Mouse (Mus musculus): ENCODE measurements around the gene Prr11. TPM values are rescaled to one million over a fixed set of nuclear protein-coding genes. Genes with fewer than 3 reads are reported as not detected.

Prr11 gene
- polyA plus RNA-seq (2016; fragmentation: Nextera tagmentation; extraction: Ambion mirVana), result 8.6 and 8.8 TPM in 2 replicates

- H3K27me3 ChIP-seq, result no peaks in the 10 kb centered on the region
- peak within 1 kb of the TSS; percentile 94 for H3K9ac ChIP-seq
- peaks cover 23% of the 10 kb centered on the region for H3K4me1 ChIP-seq
- ATAC-seq (ENCODE audit: low FRiP score), result no peak; the same call in 1 of the 2 replicates
- no peaks in the 10 kb centered on the region for H3K9me3 ChIP-seq (replicated peaks)
- peak within 1 kb of the TSS; percentile 65 for H3K4me2 ChIP-seq (replicated peaks)
- H3K36me3 ChIP-seq, result peaks cover 33% of the 10 kb centered on the region
- peak within 1 kb of the TSS; percentile 96 for H3K27ac ChIP-seq
- H3K4me3 ChIP-seq, result peak within 1 kb of the TSS; percentile 75
- WGBS, result under 1% methylated on average over 14 of the region's 14 CpGs
Measured at GRCm38 (mm10) chr11:87108409-87108754, at the start of gene Prr11. Prr11 (minus strand) TSS chr11:87108708.

GRCm38 (mm10) chr11:87158012-87158411 lies 49.5 kb upstream of the Prr11 start:
- Histone ChIP-seq H3K4me1 (no peaks in the 10 kb centered on the region), H3K4me2 (replicated peaks) (no peak overlapping the region), H3K27me3 (no peaks in the 10 kb centered on the region), H3K4me3 (no peak overlapping the region), H3K27ac (no peak overlapping the region), H3K9ac (no peak overlapping the region), H3K36me3 (peaks cover 28% of the 10 kb centered on the region), H3K9me3 (replicated peaks) (no peaks in the 10 kb centered on the region)
- WGBS, result 94% methylated on average over 2 of the region's 2 CpGs
- no peak for ATAC-seq (ENCODE audit: low FRiP score)

GRCm38 (mm10) chr11:87136233-87136632 lies 27.7 kb upstream of the Prr11 start:
- 86% methylated on average over 4 of the region's 4 CpGs for WGBS
- Histone ChIP-seq H3K9ac (no peak overlapping the region), H3K4me1 (no peaks in the 10 kb centered on the region), H3K36me3 (peaks cover 21% of the 10 kb centered on the region; the same call in 1 of the 2 replicates), H3K27me3 (no peaks in the 10 kb centered on the region), H3K4me3 (no peak overlapping the region), H3K4me2 (replicated peaks) (no peak overlapping the region), H3K9me3 (replicated peaks) (no peaks in the 10 kb centered on the region), H3K27ac (no peak overlapping the region)
- ATAC-seq (ENCODE audit: low FRiP score), result no peak

- Histone ChIP-seq H3K27me3 (no peaks in the 10 kb centered on the region), H3K9ac (peak within 1 kb of the TSS; percentile 88), H3K4me1 (peaks cover 15% of the 10 kb centered on the region), H3K9me3 (replicated peaks) (no peaks in the 10 kb centered on the region), H3K4me3 (peak within 1 kb of the TSS; percentile 84), H3K36me3 (peaks cover 24% of the 10 kb centered on the region), H3K4me2 (replicated peaks) (peak within 1 kb of the TSS; percentile 58), H3K27ac (peak within 1 kb of the TSS; percentile 96)
- WGBS, result under 1% methylated on average over 102 of the region's 105 CpGs
- peak; percentile 94 for ATAC-seq (ENCODE audit: low FRiP score)
Measured at GRCm38 (mm10) chr11:87126824-87127816, 18.6 kb upstream of the Prr11 start, which contains the start of gene Trim37. Trim37 (plus strand) TSS chr11:87127077.

- Histone ChIP-seq H3K4me3 (peak overlapping the region; percentile 84), H3K4me1 (peaks cover 15% of the 10 kb centered on the region), H3K36me3 (peaks cover 27% of the 10 kb centered on the region), H3K9ac (peak overlapping the region; percentile 88), H3K4me2 (replicated peaks) (peak overlapping the region; percentile 58), H3K27ac (peak overlapping the region; percentile 96), H3K27me3 (no peaks in the 10 kb centered on the region), H3K9me3 (replicated peaks) (no peaks in the 10 kb centered on the region)
- 2% methylated on average over 12 of the region's 12 CpGs for WGBS
- ATAC-seq (ENCODE audit: low FRiP score), result no peak
Measured at GRCm38 (mm10) chr11:87126281-87126823, 17.8 kb upstream of the Prr11 start.

GRCm38 (mm10) chr11:87125562-87125961 lies 17.1 kb upstream of the Prr11 start:
- WGBS, result 63% methylated on average over 4 of the region's 4 CpGs
- Histone ChIP-seq H3K4me3 (0 out of 2 replicates have a peak overlapping the region, but pooled peaks have one; percentile 84), H3K4me2 (replicated peaks) (peak overlapping the region; percentile 58), H3K9me3 (replicated peaks) (no peaks in the 10 kb centered on the region), H3K4me1 (peaks cover 15% of the 10 kb centered on the region), H3K9ac (no peak overlapping the region), H3K27me3 (no peaks in the 10 kb centered on the region), H3K36me3 (peaks cover 35% of the 10 kb centered on the region), H3K27ac (peak overlapping the region; percentile 96)
- no peak for ATAC-seq (ENCODE audit: low FRiP score)

- ATAC-seq (ENCODE audit: low FRiP score), result no peak
- Histone ChIP-seq H3K36me3 (peaks cover 60% of the 10 kb centered on the region), H3K4me1 (peaks cover 6% of the 10 kb centered on the region; the same call in 1 of the 2 replicates), H3K9me3 (replicated peaks) (no peaks in the 10 kb centered on the region), H3K27ac (no peak overlapping the region), H3K9ac (no peak overlapping the region), H3K27me3 (no peaks in the 10 kb centered on the region), H3K4me2 (replicated peaks) (no peak overlapping the region), H3K4me3 (no peak overlapping the region)
- WGBS, result 84% methylated on average over 8 of the region's 8 CpGs
Measured at GRCm38 (mm10) chr11:87121864-87122263, 13.4 kb upstream of the Prr11 start.

- 10% methylated on average over 9 of the region's 9 CpGs for WGBS
- Histone ChIP-seq H3K9me3 (replicated peaks) (no peaks in the 10 kb centered on the region), H3K27ac (peak overlapping the region; percentile 96), H3K9ac (peak overlapping the region; percentile 94), H3K4me2 (replicated peaks) (peak overlapping the region; percentile 57), H3K4me3 (peak overlapping the region; percentile 75), H3K4me1 (peaks cover 28% of the 10 kb centered on the region), H3K36me3 (peaks cover 28% of the 10 kb centered on the region), H3K27me3 (no peaks in the 10 kb centered on the region)
- no peak for ATAC-seq (ENCODE audit: low FRiP score)
Measured at GRCm38 (mm10) chr11:87110172-87110909, 1.8 kb upstream of the Prr11 start.

- no peaks in the 10 kb centered on the region for H3K9me3 ChIP-seq (replicated peaks)
- H3K4me2 ChIP-seq (replicated peaks), result peak overlapping the region; percentile 57
- peaks cover 28% of the 10 kb centered on the region for H3K4me1 ChIP-seq
- H3K36me3 ChIP-seq, result peaks cover 28% of the 10 kb centered on the region
- peak overlapping the region; percentile 96 for H3K27ac ChIP-seq
- peak overlapping the region; percentile 75 for H3K4me3 ChIP-seq
- WGBS, result under 1% methylated on average over 42 of the region's 42 CpGs
- H3K27me3 ChIP-seq, result no peaks in the 10 kb centered on the region
- peak overlapping the region; percentile 94 for H3K9ac ChIP-seq
- no peak for ATAC-seq (ENCODE audit: low FRiP score)
Measured at GRCm38 (mm10) chr11:87109519-87110171, 1.1 kb upstream of the Prr11 start.

- H3K9ac ChIP-seq, result peak within 1 kb of the TSS; percentile 94
- H3K9me3 ChIP-seq (replicated peaks), result no peaks in the 10 kb centered on the region
- under 1% methylated on average over 40 of the region's 40 CpGs for WGBS
- H3K27ac ChIP-seq, result peak within 1 kb of the TSS; percentile 96
- H3K36me3 ChIP-seq, result peaks cover 33% of the 10 kb centered on the region
- peak within 1 kb of the TSS; percentile 75 for H3K4me3 ChIP-seq
- H3K27me3 ChIP-seq, result no peaks in the 10 kb centered on the region
- peak within 1 kb of the TSS; percentile 65 for H3K4me2 ChIP-seq (replicated peaks)
- peaks cover 24% of the 10 kb centered on the region for H3K4me1 ChIP-seq
- peak; percentile 100 for ATAC-seq (ENCODE audit: low FRiP score)
Measured at GRCm38 (mm10) chr11:87108755-87109518, 429 bp upstream of the Prr11 start, which contains the start of gene Ska2. Ska2 (plus strand) TSS chr11:87109234.

- Histone ChIP-seq H3K27me3 (no peaks in the 10 kb centered on the region), H3K9me3 (replicated peaks) (no peaks in the 10 kb centered on the region), H3K4me3 (peak overlapping the region; percentile 94; the same call in 1 of the 2 replicates), H3K4me1 (peaks cover 26% of the 10 kb centered on the region), H3K36me3 (peaks cover 44% of the 10 kb centered on the region), H3K27ac (no peak overlapping the region), H3K9ac (peak overlapping the region; percentile 92; the same call in 1 of the 2 replicates), H3K4me2 (replicated peaks) (peak overlapping the region; percentile 94)
- 73% methylated on average over 2 of the region's 2 CpGs for WGBS
- ATAC-seq (ENCODE audit: low FRiP score), result no peak
Measured at GRCm38 (mm10) chr11:87087142-87087541, 21.4 kb downstream of the Prr11 start.

Measured in hindbrain, embryonic 12.5 days (tissue).